Mouse (Mus musculus): ENCODE data around the gene Wdr90.

Gene Wdr90

GRCm38 (mm10) chr17:25843636-25844395, 17.5 kb downstream of the Wdr90 start:
- DNase-seq (ENCODE audit: low spot score), result no peak

GRCm38 (mm10) chr17:25843122-25843521, 18.2 kb downstream of the Wdr90 start:
- no peak for DNase-seq (ENCODE audit: low spot score)

- DNase-seq (ENCODE audit: low spot score), result no peak
Observed at GRCm38 (mm10) chr17:25842509-25842908, 18.8 kb downstream of the Wdr90 start.

GRCm38 (mm10) chr17:25841117-25841880, 20.0 kb downstream of the Wdr90 start, which contains the start of gene Gm20683:
TSS of gene Gm20683 (minus strand) at chr17:25841763.
- DNase-seq (ENCODE audit: low spot score), result no peak

GRCm38 (mm10) chr17:25840519-25840918, 20.8 kb downstream of the Wdr90 start:
- DNase-seq (ENCODE audit: low spot score), result no peak

- no peak for DNase-seq (ENCODE audit: low spot score)
Observed at GRCm38 (mm10) chr17:25839455-25840235, 21.7 kb downstream of the Wdr90 start.

- no peak for DNase-seq (ENCODE audit: low spot score)
Observed at GRCm38 (mm10) chr17:25838904-25839303, 22.4 kb downstream of the Wdr90 start.

GRCm38 (mm10) chr17:25837533-25837932, 23.8 kb downstream of the Wdr90 start:
- no peak for DNase-seq (ENCODE audit: low spot score)

GRCm38 (mm10) chr17:25837076-25837410, 24.3 kb downstream of the Wdr90 start, which contains the start of gene Rhbdl1:
TSS of gene Rhbdl1 (minus strand) at chr17:25837295.
- no peak for DNase-seq (ENCODE audit: low spot score)

GRCm38 (mm10) chr17:25836397-25837075, 24.8 kb downstream of the Wdr90 start:
- DNase-seq (ENCODE audit: low spot score), result no peak

- DNase-seq (ENCODE audit: low spot score), result no peak
Observed at GRCm38 (mm10) chr17:25835816-25836215, 25.5 kb downstream of the Wdr90 start.

GRCm38 (mm10) chr17:25835301-25835700, 26.0 kb downstream of the Wdr90 start:
- no peak for DNase-seq (ENCODE audit: low spot score)

- no peak for DNase-seq (ENCODE audit: low spot score)
Observed at GRCm38 (mm10) chr17:25834595-25835222, 26.6 kb downstream of the Wdr90 start.

- DNase-seq (ENCODE audit: low spot score), result no peak
Observed at GRCm38 (mm10) chr17:25833961-25834594, 27.2 kb downstream of the Wdr90 start.

GRCm38 (mm10) chr17:25833291-25833663, 28.0 kb downstream of the Wdr90 start, which contains the start of gene Stub1:
TSS of gene Stub1 (minus strand) at chr17:25833404.
- no peak for DNase-seq (ENCODE audit: low spot score)

GRCm38 (mm10) chr17:25832436-25833290, 28.6 kb downstream of the Wdr90 start:
- DNase-seq (ENCODE audit: low spot score), result peak; percentile 99

GRCm38 (mm10) chr17:25831451-25832281, 29.6 kb downstream of the Wdr90 start:
- no peak for DNase-seq (ENCODE audit: low spot score)

GRCm38 (mm10) chr17:25830806-25831431, 30.4 kb downstream of the Wdr90 start:
- no peak for DNase-seq (ENCODE audit: low spot score)

All from ovary, postnatal 10 days (tissue).